Mouse (Mus musculus) layer of hippocampus, adult 9-10 months (tissue): ENCODE results near the gene Gm3512.
"Not testable (repeated sequence)": the region's sequence is repeated elsewhere in the genome, so short reads cannot be mapped to it uniquely, and the experiment has no call there.

Experiments
- DNase-seq: peaks from one replicate; pipeline ENCODE4 v3.0.0; 2022; ENCODE audit warnings: low spot score

The Gm3512 gene

GRCm38 (mm10) chr14:7174483-7174971 lies at the start of gene Gm3512:
Gm3512 (minus strand) TSS chr14:7174533.
- not testable (repeated sequence) for DNase-seq

GRCm38 (mm10) chr14:7200070-7200469 lies 25.7 kb upstream of the Gm3512 start:
- not testable (repeated sequence) for DNase-seq

GRCm38 (mm10) chr14:7194440-7194839 lies 20.1 kb upstream of the Gm3512 start, which contains the start of gene Gm16434:
Gm16434 (minus strand) TSS chr14:7194540.
- DNase-seq: not testable (repeated sequence)

- DNase-seq: not testable (repeated sequence)
Observed at GRCm38 (mm10) chr14:7125312-7125711, 49.0 kb downstream of the Gm3512 start, which contains the start of gene Gm6676. Gm6676 (minus strand) TSS chr14:7125412.

GRCm38 (mm10) chr14:7105124-7105802 lies 69.1 kb downstream of the Gm3512 start:
- not testable (repeated sequence) for DNase-seq
